Mouse (Mus musculus) embryonic stem cell, embryonic (primary cell): ENCODE data around the gene Gtf2h3.

Experiments
- CTCF ChIA-PET, 4 experiments: fragments of 300-600 bp in 2 of 4; fragments of 350-600 bp in 2 of 4; sonication (Branson Sonifier 250); formaldehyde crosslinking; loops; one replicate each; lab custom pipeline; 2022; ENCODE audit warnings: inconsistent platforms in 2 of 4; lab: Charles Lee
- POLR2A ChIA-PET, 4 experiments: fragments of 300-600 bp in 2 of 4; fragments of 350-600 bp in 2 of 4; sonication (Branson Sonifier 250); formaldehyde crosslinking; loops; one replicate each; lab custom pipeline; 2022; ENCODE audit warnings: antibody characterized with exemption in 4 of 4, inconsistent platforms in 1 of 4; lab: Charles Lee

Gtf2h3 gene

GRCm38 (mm10) chr5:124610965-124611364 is 32.0 kb downstream of the Gtf2h3 start:
- CTCF ChIA-PET = interaction anchor here (0.5 to 2.0 kb wide), 32 partner anchors 8 to 1010 kb away, joined by 3 to 16 read pairs (median 4); partner anchors contain the start of gene Kmt5a (in 1 of the 4)
- POLR2A ChIA-PET = interaction anchor here in 3 of 4 experiments (0.6 to 1.9 kb wide), 21 partner anchors 12 to 793 kb away, joined by 3 to 6 read pairs (median 3); partner anchors contain the start of genes Atp6v0a2 (in 1 of the 3), Ccdc92 (in 1 of the 3), Eif2b1 (in 1 of the 3) and Gtf2h3 (in 1 of the 3)

- CTCF ChIA-PET = interaction anchor here in 3 of 4 experiments (0.6 to 1.4 kb wide), 3 partner anchors 124 to 130 kb away, joined by 3 to 4 read pairs (median 3); no protein-coding TSS in a partner anchor
- POLR2A ChIA-PET = interaction anchor here in 2 of 4 experiments (0.6 to 1.1 kb wide), 3 partner anchors 9 to 29 kb away, joined by 3 to 6 read pairs (median 3); no protein-coding TSS in a partner anchor
Observed at GRCm38 (mm10) chr5:124614709-124615108, 35.8 kb downstream of the Gtf2h3 start.

- CTCF ChIA-PET = interaction anchor here in 3 of 4 experiments (0.6 to 1.7 kb wide), 7 partner anchors 8 to 653 kb away, joined by 3 to 6 read pairs (median 4); no protein-coding TSS in a partner anchor
- POLR2A ChIA-PET = interaction anchor here (0.5 to 2.4 kb wide), 14 partner anchors 9 to 837 kb away, joined by 3 to 15 read pairs (median 4); partner anchors contain the start of gene Atp6v0a2 (in 3 of the 4)
Observed at GRCm38 (mm10) chr5:124618711-124619110, 39.8 kb downstream of the Gtf2h3 start.

- CTCF ChIA-PET = no interaction called here
- POLR2A ChIA-PET = no interaction called here
Observed at GRCm38 (mm10) chr5:124621362-124621761, 42.4 kb downstream of the Gtf2h3 start.

- CTCF ChIA-PET = interaction anchor here in 2 of 4 experiments (1.2 to 1.9 kb wide), 3 partner anchors 11 to 12 kb away, joined by 4 to 7 read pairs (median 4); no protein-coding TSS in a partner anchor
- POLR2A ChIA-PET = interaction anchor here in 1 of 4 experiments (0.5 kb wide), 1 partner anchor 197 kb away, joined by 3 read pairs; the partner anchor contains the start of gene Sbno1
Observed at GRCm38 (mm10) chr5:124622890-124623289, 44.0 kb downstream of the Gtf2h3 start.

GRCm38 (mm10) chr5:124624291-124624690 is 45.4 kb downstream of the Gtf2h3 start:
- CTCF ChIA-PET = interaction anchor here in 3 of 4 experiments (0.6 to 2.0 kb wide), 8 partner anchors 11 to 376 kb away, joined by 3 to 7 read pairs (median 4); no protein-coding TSS in a partner anchor
- POLR2A ChIA-PET = interaction anchor here in 2 of 4 experiments (0.5 to 1.7 kb wide), 7 partner anchors 11 to 413 kb away, joined by 3 to 7 read pairs (median 4); no protein-coding TSS in a partner anchor

- POLR2A ChIA-PET = interaction anchor here (0.6 to 3.0 kb wide), 8 partner anchors 8 to 755 kb away, joined by 3 to 15 read pairs (median 5); no protein-coding TSS in a partner anchor
- CTCF ChIA-PET = interaction anchor here in 1 of 4 experiments (0.5 to 1.2 kb wide), 2 partner anchors 10 to 271 kb away, joined by 4 to 7 read pairs; no protein-coding TSS in a partner anchor
Observed at GRCm38 (mm10) chr5:124628448-124629363, 49.8 kb downstream of the Gtf2h3 start, which contains the start of gene Atp6v0a2. Gene Atp6v0a2, plus strand, starts transcription at chr5:124628576.

GRCm38 (mm10) chr5:124629641-124630040 is 50.7 kb downstream of the Gtf2h3 start:
- ChIA-PET CTCF (no interaction called here), POLR2A (interaction anchor here in 1 of 4 experiments (3.0 kb wide), 1 partner anchor 11 kb away, joined by 15 read pairs; no protein-coding TSS in a partner anchor)

- CTCF ChIA-PET = no interaction called here
- POLR2A ChIA-PET = interaction anchor here in 1 of 4 experiments (0.6 kb wide), 1 partner anchor 17 kb away, joined by 3 read pairs; no protein-coding TSS in a partner anchor
Observed at GRCm38 (mm10) chr5:124631685-124632084, 52.7 kb downstream of the Gtf2h3 start.

GRCm38 (mm10) chr5:124632461-124632860 is 53.5 kb downstream of the Gtf2h3 start:
- ChIA-PET POLR2A (interaction anchor here in 1 of 4 experiments (0.7 kb wide), 2 partner anchors 172 to 612 kb away, joined by 3 to 4 read pairs; no protein-coding TSS in a partner anchor), CTCF (interaction anchor here in 2 of 4 experiments (0.7 to 1.2 kb wide), 2 partner anchors 21 to 154 kb away, joined by 3 to 10 read pairs; partner anchors contain the start of gene Rilpl2 (in 1 of the 2))

GRCm38 (mm10) chr5:124633425-124633824 is 54.5 kb downstream of the Gtf2h3 start:
- ChIA-PET CTCF (interaction anchor here in 3 of 4 experiments (1.2 to 2.1 kb wide), 3 partner anchors 22 to 258 kb away, joined by 3 to 10 read pairs (median 9); no protein-coding TSS in a partner anchor), POLR2A (no interaction called here)

- CTCF ChIA-PET = interaction anchor here (0.5 to 2.1 kb wide), 45 partner anchors 9 to 1949 kb away, joined by 3 to 16 read pairs (median 3); partner anchors contain the start of gene Dnah10 (in 2 of the 4)
- POLR2A ChIA-PET = interaction anchor here in 2 of 4 experiments (0.6 to 2.0 kb wide), 3 partner anchors 11 to 24 kb away, joined by 3 to 7 read pairs (median 4); no protein-coding TSS in a partner anchor
Observed at GRCm38 (mm10) chr5:124635068-124635467, 56.1 kb downstream of the Gtf2h3 start.

GRCm38 (mm10) chr5:124636139-124636538 is 57.2 kb downstream of the Gtf2h3 start:
- ChIA-PET POLR2A (interaction anchor here in 2 of 4 experiments (1.1 to 2.0 kb wide), 3 partner anchors 12 to 174 kb away, joined by 3 to 7 read pairs (median 7); no protein-coding TSS in a partner anchor), CTCF (interaction anchor here (0.5 to 1.9 kb wide), 11 partner anchors 11 to 637 kb away, joined by 3 to 6 read pairs (median 4); no protein-coding TSS in a partner anchor)

GRCm38 (mm10) chr5:124636694-124637093 is 57.8 kb downstream of the Gtf2h3 start:
- POLR2A ChIA-PET = interaction anchor here in 3 of 4 experiments (0.8 to 2.0 kb wide), 8 partner anchors 8 to 173 kb away, joined by 3 to 7 read pairs (median 3); partner anchors contain the start of gene Atp6v0a2 (in 1 of the 3)
- CTCF ChIA-PET = interaction anchor here (0.5 to 1.9 kb wide), 11 partner anchors 11 to 732 kb away, joined by 3 to 7 read pairs (median 4); no protein-coding TSS in a partner anchor

- POLR2A ChIA-PET = interaction anchor here in 3 of 4 experiments (0.5 to 2.0 kb wide), 9 partner anchors 9 to 314 kb away, joined by 3 to 7 read pairs (median 3); partner anchors contain the start of gene Atp6v0a2 (in 1 of the 3)
- CTCF ChIA-PET = interaction anchor here (0.6 to 1.9 kb wide), 9 partner anchors 26 to 633 kb away, joined by 3 to 7 read pairs (median 4); no protein-coding TSS in a partner anchor
Observed at GRCm38 (mm10) chr5:124637300-124637699, 58.4 kb downstream of the Gtf2h3 start.

- ChIA-PET CTCF (interaction anchor here in 3 of 4 experiments (0.7 to 1.9 kb wide), 7 partner anchors 10 to 633 kb away, joined by 3 to 7 read pairs (median 5); no protein-coding TSS in a partner anchor), POLR2A (interaction anchor here in 3 of 4 experiments (0.8 to 2.0 kb wide), 5 partner anchors 13 to 74 kb away, joined by 3 to 7 read pairs (median 3); no protein-coding TSS in a partner anchor)
Observed at GRCm38 (mm10) chr5:124637836-124638235, 58.9 kb downstream of the Gtf2h3 start.
